Mouse (Mus musculus): ENCODE data around the gene Trpm2.
A peak's percentile ranks its signal among the peaks of the same experiment; 100 is the strongest.

DNA sequence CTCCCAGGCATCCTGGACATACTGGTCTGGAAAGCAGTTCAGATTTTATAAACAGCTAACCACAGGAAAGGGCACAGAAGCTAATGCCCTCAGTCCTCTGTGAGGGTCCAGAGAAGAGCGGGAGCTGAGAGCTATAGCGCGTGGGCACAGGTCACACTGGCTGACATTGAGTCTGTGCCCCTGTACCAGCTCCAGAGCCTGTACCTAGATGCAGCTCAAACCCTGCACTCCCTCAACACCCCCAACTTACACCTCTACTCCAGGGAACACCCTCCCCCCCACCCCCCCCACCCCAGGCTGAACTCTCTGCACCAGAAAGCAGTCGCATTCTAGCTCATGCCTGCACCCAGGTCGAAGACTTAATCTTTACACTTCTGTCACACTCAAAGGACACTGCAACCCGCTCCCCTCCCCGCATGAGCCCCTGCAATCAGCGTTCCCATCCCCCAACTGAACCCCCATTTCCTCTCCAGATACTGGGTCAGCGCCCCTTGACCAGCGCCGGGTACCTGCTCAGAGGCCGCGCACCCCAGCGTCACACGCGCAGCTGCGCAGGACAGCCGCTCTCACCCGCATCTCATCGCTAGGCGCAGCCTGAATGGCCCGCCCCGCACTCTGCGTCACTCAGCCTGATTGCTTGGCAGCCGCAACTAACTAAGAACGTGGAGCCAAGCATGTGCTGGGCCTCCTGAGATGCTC lies 940 bp downstream of the Trpm2 start:
- TF ChIP-seq POLR2A (IDR thresholded peaks at IDR 0.05; ENCODE audit: borderline replicate concordance, control insufficient read depth, low read depth, low read length) (peak; percentile 46; the same call in 1 of the 2 replicates), CTCF (IDR thresholded peaks at IDR 0.05; ENCODE audit: control insufficient read depth, insufficient read depth, low read length) (no peak)
